Mouse (Mus musculus): ENCODE measurements at regions not wholly inside any gene's neighbourhood (a gene's known extent, or its start where the extent isn't known, plus 50 kb on each side); places are given as distances from the start of the nearest gene placed in this dataset.

- no peak for DNase-seq (ENCODE audit: low read depth, low spot score)
These were observed 83.5 kb upstream of the Cyp1b1 start for GRCm38 (mm10) chr17:79798361-79798760.

- no peak for DNase-seq (ENCODE audit: low read depth, low spot score)
These were observed 75.3 kb upstream of the Cyp1b1 start for GRCm38 (mm10) chr17:79790166-79790565.

- peak; percentile 16 for DNase-seq (ENCODE audit: low read depth, low spot score)
These were observed 72.3 kb upstream of the Cyp1b1 start for GRCm38 (mm10) chr17:79787201-79787600.

GRCm38 (mm10) chr17:79786691-79787090 lies 71.8 kb upstream of the Cyp1b1 start:
- DNase-seq (ENCODE audit: low read depth, low spot score): no peak

- no peak for DNase-seq (ENCODE audit: low read depth, low spot score)
These were observed 71.4 kb upstream of the Cyp1b1 start for GRCm38 (mm10) chr17:79786270-79786669.

GRCm38 (mm10) chr17:79784256-79784870 lies 69.5 kb upstream of the Cyp1b1 start:
- no peak for DNase-seq (ENCODE audit: low read depth, low spot score)

GRCm38 (mm10) chr17:79781733-79782663 lies 67.1 kb upstream of the Cyp1b1 start:
- no peak for DNase-seq (ENCODE audit: low read depth, low spot score)

GRCm38 (mm10) chr17:79781262-79781661 lies 66.4 kb upstream of the Cyp1b1 start:
- no peak for DNase-seq (ENCODE audit: low read depth, low spot score)

- DNase-seq (ENCODE audit: low read depth, low spot score): no peak
These were observed 63.1 kb upstream of the Cyp1b1 start for GRCm38 (mm10) chr17:79777874-79778395.

GRCm38 (mm10) chr17:79776177-79776576 lies 61.3 kb upstream of the Cyp1b1 start:
- DNase-seq (ENCODE audit: low read depth, low spot score): no peak

GRCm38 (mm10) chr17:79775216-79775615 lies 60.4 kb upstream of the Cyp1b1 start:
- DNase-seq (ENCODE audit: low read depth, low spot score): no peak

GRCm38 (mm10) chr17:79774291-79774690 lies 59.4 kb upstream of the Cyp1b1 start:
- DNase-seq (ENCODE audit: low read depth, low spot score): no peak

GRCm38 (mm10) chr17:79772219-79772618 lies 57.4 kb upstream of the Cyp1b1 start:
- DNase-seq (ENCODE audit: low read depth, low spot score): no peak

- no peak for DNase-seq (ENCODE audit: low read depth, low spot score)
These were observed 56.9 kb upstream of the Cyp1b1 start for GRCm38 (mm10) chr17:79771727-79772126.

- no peak for DNase-seq (ENCODE audit: low read depth, low spot score)
These were observed 56.0 kb upstream of the Cyp1b1 start for GRCm38 (mm10) chr17:79770911-79771310.

- no peak for DNase-seq (ENCODE audit: low read depth, low spot score)
These were observed 55.0 kb upstream of the Cyp1b1 start for GRCm38 (mm10) chr17:79769824-79770223.

GRCm38 (mm10) chr17:79768080-79768479 lies 53.2 kb upstream of the Cyp1b1 start:
- no peak for DNase-seq (ENCODE audit: low read depth, low spot score)

GRCm38 (mm10) chr17:79765061-79765794 lies 50.4 kb upstream of the Cyp1b1 start:
- no peak for DNase-seq (ENCODE audit: low read depth, low spot score)

All from CD4-positive helper T cell, adult 2 months (primary cell).